Mouse (Mus musculus) adipocyte (in vitro differentiated cells): ENCODE measurements at regions not wholly inside any gene's neighbourhood (a gene's known extent, or its start where the extent isn't known, plus 50 kb on each side); places are given as distances from the start of the nearest gene placed in this dataset.

Source experiments
- DNase-seq: peaks from one replicate; pipeline ENCODE4 v3.0.0-alpha.2; 2016; ENCODE audit warnings: low spot score

GRCm38 (mm10) chr1:149556381-149556780 is 404.7 kb downstream of the Pla2g4a start:
- DNase-seq, result peak; percentile 24

- no peak for DNase-seq
Observed at GRCm38 (mm10) chr1:149555355-149556007, 405.6 kb downstream of the Pla2g4a start.

GRCm38 (mm10) chr1:149546076-149546475 is 415.0 kb downstream of the Pla2g4a start:
- no peak for DNase-seq

- DNase-seq, result no peak
Observed at GRCm38 (mm10) chr1:149541386-149541785, 419.7 kb downstream of the Pla2g4a start.

- no peak for DNase-seq
Observed at GRCm38 (mm10) chr1:149533651-149534050, 427.4 kb downstream of the Pla2g4a start.
